Mouse (Mus musculus) liver, adult 2 months (tissue): ENCODE data around the gene Ints14. TPM values are rescaled to one million over a fixed set of nuclear protein-coding genes. Genes with fewer than 3 reads are reported as not detected.
A peak's percentile ranks its signal among the peaks of the same experiment; 100 is the strongest.
"Not testable (repeated sequence)": the region's sequence is repeated elsewhere in the genome, so short reads cannot be mapped to it uniquely, and the experiment has no call there.

Source experiments
- DNase-seq: peaks from one replicate; pipeline ENCODE4 v3.0.0-alpha.2; 2011; ENCODE audit warnings: low read depth, low spot score; ENCODE audit errors: extremely low read depth
- H3K27ac ChIP-seq: fragments of 200-500 bp; replicated peaks from 2 replicates; pipeline ENCODE4 v1.5.1; 2012; ENCODE audit warnings: low read depth, mild to moderate bottlenecking, control low read depth, inconsistent platforms, low read length; ENCODE audit not compliant: insufficient read depth
- H3K27me3 ChIP-seq: fragments of 200-500 bp; 2 replicates; pipeline ENCODE4 v1.6.1; 2012; ENCODE audit warnings: mild to moderate bottlenecking, moderate library complexity, low read length, inconsistent platforms; ENCODE audit not compliant: control insufficient read depth, insufficient read depth
- H3K36me3 ChIP-seq: fragments of 200-500 bp; 2 replicates; pipeline ENCODE4 v1.6.1; 2012; ENCODE audit warnings: low read length, inconsistent platforms; ENCODE audit not compliant: control insufficient read depth, insufficient read depth
- H3K4me1 ChIP-seq: fragments of 200-500 bp; 2 replicates; pipeline ENCODE4 v1.6.1; 2011; ENCODE audit warnings: low read length; ENCODE audit not compliant: control insufficient read depth, insufficient read depth
- H3K4me3 ChIP-seq: fragments of 200-500 bp; 2 replicates; pipeline ENCODE4 v1.5.1; 2011; ENCODE audit warnings: low read depth, mild to moderate bottlenecking, control low read depth, low read length, moderate library complexity; ENCODE audit not compliant: insufficient read depth
- H3K79me2 ChIP-seq: fragments of 200-500 bp; 2 replicates; pipeline ENCODE4 v1.6.1; 2012; ENCODE audit warnings: inconsistent platforms, mild to moderate bottlenecking, low read length, moderate library complexity; ENCODE audit not compliant: control insufficient read depth, insufficient read depth
- H3K9ac ChIP-seq: fragments of 200-500 bp; 2 replicates; pipeline ENCODE4 v1.6.1; 2012; ENCODE audit warnings: low read depth, mild to moderate bottlenecking, control low read depth, inconsistent platforms, low read length
- CTCF ChIP-seq: fragments of 200-500 bp; IDR thresholded peaks from 2 replicates; pipeline ENCODE4 v1.5.1; 2011; ENCODE audit warnings: low read depth, low read length, control low read depth
- POLR2A ChIP-seq: fragments of 200-500 bp; IDR thresholded peaks from 2 replicates; pipeline ENCODE4 v1.6.1; 2011; ENCODE audit warnings: low read length, control low read depth; ENCODE audit not compliant: insufficient read depth; ENCODE audit errors: extremely low read depth
- WGBS: fragments of 180-500 bp; shearing (Covaris S2); methylation state at CpG from one replicate; pipeline ENCODE4 v1.1.7; 2018; 5-methylcytosine and 5-hydroxymethylcytosine counted together
- polyA plus RNA-seq: library from polyadenylated mRNA; depleted of rRNA; stranded (reverse); fragments of >200 nt; gene quantifications from 2 replicates; pipeline ENCODE4 v1.2.3, GENCODE M21; 2012
- total RNA-seq: library from RNA; depleted of rRNA; stranded (reverse); fragments of >200 nt; gene quantifications from 2 replicates; pipeline ENCODE4 v1.2.3, GENCODE M21; 2014

Gene Ints14
- total and polyA plus RNA-seq, 2 experiments, result 4.7 to 5.4 TPM

- TF ChIP-seq POLR2A (no peak), CTCF (no peak)
- Histone ChIP-seq H3K9ac (peak overlapping the region; percentile 10), H3K27me3 (no peaks in the 10 kb centered on the region), H3K27ac (peak overlapping the region; percentile 73), H3K79me2 (peaks cover 17% of the 10 kb centered on the region), H3K4me3 (peak overlapping the region; percentile 92), H3K36me3 (no peaks in the 10 kb centered on the region), H3K4me1 (peaks cover 26% of the 10 kb centered on the region)
- no peak for DNase-seq
- 7% methylated on average over 9 of the region's 9 CpGs for WGBS
These were observed 61.3 kb downstream of the Ints14 start for GRCm38 (mm10) chr9:65021887-65022579.

GRCm38 (mm10) chr9:65022580-65023135 is 62.0 kb downstream of the Ints14 start:
- H3K79me2 ChIP-seq, result peaks cover 16% of the 10 kb centered on the region; the same call in 1 of the 2 replicates
- peaks cover 25% of the 10 kb centered on the region for H3K4me1 ChIP-seq
- no peak overlapping the region for H3K9ac ChIP-seq
- WGBS, result 11% methylated on average over 4 of the region's 4 CpGs
- TF ChIP-seq POLR2A, result no peak
- no peak for TF ChIP-seq CTCF
- DNase-seq, result peak; percentile 70
- no peaks in the 10 kb centered on the region for H3K27me3 ChIP-seq
- H3K36me3 ChIP-seq, result no peaks in the 10 kb centered on the region
- peak overlapping the region; percentile 73 for H3K27ac ChIP-seq
- no peak overlapping the region for H3K4me3 ChIP-seq

GRCm38 (mm10) chr9:65023447-65023846 is 62.7 kb downstream of the Ints14 start:
- WGBS, result 30% methylated on average over 3 of the region's 3 CpGs
- H3K27me3 ChIP-seq, result no peaks in the 10 kb centered on the region
- TF ChIP-seq POLR2A (no peak), CTCF (no peak)
- no peak overlapping the region for H3K4me3 ChIP-seq
- no peak overlapping the region for H3K9ac ChIP-seq
- DNase-seq, result peak; percentile 91
- H3K27ac ChIP-seq, result peak overlapping the region; percentile 73; the same call in 1 of the 2 replicates
- peaks cover 21% of the 10 kb centered on the region for H3K4me1 ChIP-seq
- H3K79me2 ChIP-seq, result peaks cover 13% of the 10 kb centered on the region; the same call in 1 of the 2 replicates
- H3K36me3 ChIP-seq, result no peaks in the 10 kb centered on the region

GRCm38 (mm10) chr9:65027241-65027640 is 66.5 kb downstream of the Ints14 start:
- Histone ChIP-seq H3K27me3 (no peaks in the 10 kb centered on the region), H3K4me1 (peaks cover 15% of the 10 kb centered on the region), H3K36me3 (no peaks in the 10 kb centered on the region), H3K27ac (no peak overlapping the region), H3K4me3 (no peak overlapping the region), H3K79me2 (no peaks in the 10 kb centered on the region), H3K9ac (no peak overlapping the region)
- WGBS, result 91% methylated on average over 7 of the region's 7 CpGs
- DNase-seq, result no peak
- no peak for TF ChIP-seq POLR2A
- no peak for TF ChIP-seq CTCF

- H3K9ac ChIP-seq, result no peak overlapping the region
- no peak for DNase-seq
- whole genome bisulfite sequencing, result 94% methylated on average over 5 of the region's 5 CpGs
- H3K4me1 ChIP-seq, result peaks cover 5% of the 10 kb centered on the region; the same call in 1 of the 2 replicates
- TF ChIP-seq CTCF (no peak), POLR2A (no peak)
- H3K36me3 ChIP-seq, result no peaks in the 10 kb centered on the region
- no peak overlapping the region for H3K4me3 ChIP-seq
- H3K79me2 ChIP-seq, result no peaks in the 10 kb centered on the region
- no peaks in the 10 kb centered on the region for H3K27me3 ChIP-seq
- no peak overlapping the region for H3K27ac ChIP-seq
These were observed 67.6 kb downstream of the Ints14 start for GRCm38 (mm10) chr9:65028313-65028712.

GRCm38 (mm10) chr9:65031355-65031754 is 70.7 kb downstream of the Ints14 start:
- WGBS, result 78% methylated on average over 5 of the region's 5 CpGs

More at GRCm38 (mm10) chr9:65031355-65031754, 70.7 kb downstream of the Ints14 start:
- H3K27me3 ChIP-seq, DNase-seq, H3K36me3 ChIP-seq, H3K4me3 ChIP-seq, H3K4me1 ChIP-seq, H3K9ac ChIP-seq, H3K27ac ChIP-seq, H3K79me2 ChIP-seq: not testable (repeated sequence)
